Mouse (Mus musculus): Measurements from ENCODE around the gene Spata31d1b.

GRCm38 (mm10) chr13:59679908-59680307 is 32.2 kb upstream of the Spata31d1b start:
- no peak for TF ChIP-seq POLR2A (IDR thresholded peaks at IDR 0.05; ENCODE audit: borderline replicate concordance, extremely low read depth, insufficient read depth, insufficient read length, poor library complexity, severe bottlenecking)
- no peak for TF ChIP-seq CTCF (IDR thresholded peaks at IDR 0.05; ENCODE audit: borderline replicate concordance, extremely low read depth, insufficient read depth, insufficient read length)
